Mouse (Mus musculus): ENCODE data around the gene Fbxw10. TPM values are rescaled to one million over a fixed set of nuclear protein-coding genes. Genes with fewer than 3 reads are reported as not detected.
A peak's percentile ranks its signal among the peaks of the same experiment; 100 is the strongest.

The Fbxw10 gene
- polyA plus RNA-seq, 1 experiment from 2014 or later, result 0.13 TPM

GRCm38 (mm10) chr11:62911362-62911761, 64.5 kb downstream of the Fbxw10 start:
- Histone ChIP-seq H3K9me3 (no peaks in the 10 kb centered on the region), H3K4me3 (no peak overlapping the region), H3K4me1 (peaks cover 4% of the 10 kb centered on the region; the same call in 1 of the 2 replicates), H3K4me2 (0 out of 2 replicates have a peak overlapping the region, but pooled peaks have one; percentile 5), H3K27ac (replicated peaks) (peak overlapping the region; percentile 63), H3K9ac (no peak overlapping the region), H3K36me3 (no peaks in the 10 kb centered on the region), H3K27me3 (replicated peaks) (0 out of 2 replicates have a peak, but pooled peaks cover 4% of the 10 kb centered on the region)
- ATAC-seq (ENCODE audit: extremely low read depth, insufficient number of reproducible peaks, low FRiP score, low TSS enrichment), result no peak
- WGBS, result 58% methylated on average over 8 of the region's 8 CpGs

- Histone ChIP-seq H3K9me3 (no peaks in the 10 kb centered on the region), H3K27me3 (replicated peaks) (0 out of 2 replicates have a peak, but pooled peaks cover 4% of the 10 kb centered on the region), H3K4me1 (peaks cover 4% of the 10 kb centered on the region; the same call in 1 of the 2 replicates), H3K27ac (replicated peaks) (no peak overlapping the region), H3K9ac (no peak overlapping the region), H3K36me3 (no peaks in the 10 kb centered on the region), H3K4me3 (no peak overlapping the region), H3K4me2 (no peak overlapping the region)
- WGBS, result 85% methylated on average over 2 of the region's 2 CpGs
- no peak for ATAC-seq (ENCODE audit: extremely low read depth, insufficient number of reproducible peaks, low FRiP score, low TSS enrichment)
Measured at GRCm38 (mm10) chr11:62913141-62913540, 66.3 kb downstream of the Fbxw10 start.

GRCm38 (mm10) chr11:62914532-62914931, 67.7 kb downstream of the Fbxw10 start:
- no peak overlapping the region for H3K4me3 ChIP-seq
- 0 out of 2 replicates have a peak, but pooled peaks cover 4% of the 10 kb centered on the region for H3K27me3 ChIP-seq (replicated peaks)
- H3K9me3 ChIP-seq, result 0 out of 2 replicates have a peak, but pooled peaks cover 6% of the 10 kb centered on the region
- no peak overlapping the region for H3K4me2 ChIP-seq
- H3K4me1 ChIP-seq, result peaks cover 4% of the 10 kb centered on the region; the same call in 1 of the 2 replicates
- no peak for ATAC-seq (ENCODE audit: extremely low read depth, insufficient number of reproducible peaks, low FRiP score, low TSS enrichment)
- WGBS, result 52% methylated on average over 6 of the region's 6 CpGs
- no peak overlapping the region for H3K27ac ChIP-seq (replicated peaks)
- H3K9ac ChIP-seq, result no peak overlapping the region
- H3K36me3 ChIP-seq, result no peaks in the 10 kb centered on the region

- Histone ChIP-seq H3K4me2 (no peak overlapping the region), H3K27me3 (replicated peaks) (0 out of 2 replicates have a peak, but pooled peaks cover 4% of the 10 kb centered on the region), H3K9ac (no peak overlapping the region), H3K36me3 (no peaks in the 10 kb centered on the region), H3K4me1 (peaks cover 9% of the 10 kb centered on the region; the same call in 1 of the 2 replicates), H3K4me3 (no peak overlapping the region), H3K27ac (replicated peaks) (no peak overlapping the region), H3K9me3 (0 out of 2 replicates have a peak, but pooled peaks cover 7% of the 10 kb centered on the region)
- 73% methylated on average over 2 of the region's 2 CpGs for WGBS
- ATAC-seq (ENCODE audit: extremely low read depth, insufficient number of reproducible peaks, low FRiP score, low TSS enrichment), result no peak
Measured at GRCm38 (mm10) chr11:62915486-62915885, 68.6 kb downstream of the Fbxw10 start.

GRCm38 (mm10) chr11:62916765-62917164, 69.9 kb downstream of the Fbxw10 start:
- Histone ChIP-seq H3K27ac (replicated peaks) (no peak overlapping the region), H3K4me1 (peaks cover 5% of the 10 kb centered on the region; the same call in 1 of the 2 replicates), H3K9ac (no peak overlapping the region), H3K9me3 (0 out of 2 replicates have a peak, but pooled peaks cover 7% of the 10 kb centered on the region), H3K4me3 (no peak overlapping the region), H3K36me3 (no peaks in the 10 kb centered on the region), H3K27me3 (replicated peaks) (0 out of 2 replicates have a peak, but pooled peaks cover 4% of the 10 kb centered on the region), H3K4me2 (no peak overlapping the region)
- no peak for ATAC-seq (ENCODE audit: extremely low read depth, insufficient number of reproducible peaks, low FRiP score, low TSS enrichment)
- 30% methylated on average over 2 of the region's 2 CpGs for WGBS

- Histone ChIP-seq H3K4me3 (peak overlapping the region; percentile 38; the same call in 1 of the 2 replicates), H3K4me1 (peaks cover 22% of the 10 kb centered on the region), H3K4me2 (peak overlapping the region; percentile 69), H3K36me3 (no peaks in the 10 kb centered on the region), H3K9ac (peak overlapping the region; percentile 33), H3K9me3 (0 out of 2 replicates have a peak, but pooled peaks cover 7% of the 10 kb centered on the region), H3K27ac (replicated peaks) (peak overlapping the region; percentile 74), H3K27me3 (replicated peaks) (0 out of 2 replicates have a peak, but pooled peaks cover 4% of the 10 kb centered on the region)
- ATAC-seq (ENCODE audit: extremely low read depth, insufficient number of reproducible peaks, low FRiP score, low TSS enrichment), result no peak
- 61% methylated on average over 6 of the region's 6 CpGs for WGBS
Measured at GRCm38 (mm10) chr11:62919946-62920742, 73.3 kb downstream of the Fbxw10 start.

GRCm38 (mm10) chr11:62920743-62921050, 73.8 kb downstream of the Fbxw10 start:
- H3K4me2 ChIP-seq, result peak overlapping the region; percentile 69
- H3K9ac ChIP-seq, result peak overlapping the region; percentile 33
- 21% methylated on average over 6 of the region's 6 CpGs for WGBS
- H3K4me3 ChIP-seq, result peak overlapping the region; percentile 38
- no peaks in the 10 kb centered on the region for H3K36me3 ChIP-seq
- H3K4me1 ChIP-seq, result peaks cover 22% of the 10 kb centered on the region
- H3K9me3 ChIP-seq, result 0 out of 2 replicates have a peak, but pooled peaks cover 7% of the 10 kb centered on the region
- H3K27me3 ChIP-seq (replicated peaks), result 0 out of 2 replicates have a peak, but pooled peaks cover 4% of the 10 kb centered on the region
- H3K27ac ChIP-seq (replicated peaks), result peak overlapping the region; percentile 74
- ATAC-seq (ENCODE audit: extremely low read depth, insufficient number of reproducible peaks, low FRiP score, low TSS enrichment), result no peak

GRCm38 (mm10) chr11:62921052-62921977, 74.4 kb downstream of the Fbxw10 start:
- peaks cover 22% of the 10 kb centered on the region for H3K4me1 ChIP-seq
- H3K36me3 ChIP-seq, result no peaks in the 10 kb centered on the region
- peak; percentile 71 for ATAC-seq (ENCODE audit: extremely low read depth, insufficient number of reproducible peaks, low FRiP score, low TSS enrichment)
- H3K9me3 ChIP-seq, result 0 out of 2 replicates have a peak, but pooled peaks cover 7% of the 10 kb centered on the region
- H3K27me3 ChIP-seq (replicated peaks), result 0 out of 2 replicates have a peak, but pooled peaks cover under 1% of the 10 kb centered on the region
- H3K4me2 ChIP-seq, result peak overlapping the region; percentile 69
- H3K4me3 ChIP-seq, result peak overlapping the region; percentile 38
- peak overlapping the region; percentile 67 for H3K9ac ChIP-seq
- WGBS, result 16% methylated on average over 25 of the region's 25 CpGs
- H3K27ac ChIP-seq (replicated peaks), result peak overlapping the region; percentile 87

- H3K27ac ChIP-seq (replicated peaks), result 0 out of 2 replicates have a peak overlapping the region, but pooled peaks have one; percentile 45
- WGBS, result 35% methylated on average over 6 of the region's 6 CpGs
- no peaks in the 10 kb centered on the region for H3K27me3 ChIP-seq (replicated peaks)
- ATAC-seq (ENCODE audit: extremely low read depth, insufficient number of reproducible peaks, low FRiP score, low TSS enrichment), result no peak
- H3K4me1 ChIP-seq, result peaks cover 22% of the 10 kb centered on the region
- H3K4me2 ChIP-seq, result no peak overlapping the region
- no peaks in the 10 kb centered on the region for H3K36me3 ChIP-seq
- H3K4me3 ChIP-seq, result no peak overlapping the region
- H3K9ac ChIP-seq, result no peak overlapping the region
- H3K9me3 ChIP-seq, result peaks cover 12% of the 10 kb centered on the region; the same call in 1 of the 2 replicates
Measured at GRCm38 (mm10) chr11:62924091-62924761, 77.4 kb downstream of the Fbxw10 start.
